Mouse (Mus musculus) ES-CJ7 (cell line): ENCODE data around the gene Zfyve27.
A peak's percentile ranks its signal among the peaks of the same experiment; 100 is the strongest.

Experiments
- DNase-seq: peaks from one replicate; pipeline ENCODE4 v3.0.0; 2011; ENCODE audit warnings: low read depth, low spot score

Gene Zfyve27

GRCm38 (mm10) chr19:42177461-42177860, 13.7 kb downstream of the Zfyve27 start:
- no peak for DNase-seq

GRCm38 (mm10) chr19:42179356-42179755, 15.6 kb downstream of the Zfyve27 start:
- DNase-seq, result no peak

- DNase-seq, result peak; percentile 46
Observed at GRCm38 (mm10) chr19:42182673-42183072, 18.9 kb downstream of the Zfyve27 start.

- DNase-seq, result no peak
Observed at GRCm38 (mm10) chr19:42189735-42190134, 26.0 kb downstream of the Zfyve27 start.

GRCm38 (mm10) chr19:42190494-42190893, 26.7 kb downstream of the Zfyve27 start:
- peak; percentile 80 for DNase-seq

- DNase-seq, result no peak
Observed at GRCm38 (mm10) chr19:42193311-42193710, 29.6 kb downstream of the Zfyve27 start.

- DNase-seq, result no peak
Observed at GRCm38 (mm10) chr19:42196378-42196777, 32.6 kb downstream of the Zfyve27 start.

- no peak for DNase-seq
Observed at GRCm38 (mm10) chr19:42197066-42197465, 33.3 kb downstream of the Zfyve27 start.

GRCm38 (mm10) chr19:42198026-42198425, 34.3 kb downstream of the Zfyve27 start:
- DNase-seq, result peak; percentile 39

- DNase-seq, result peak; percentile 49
Observed at GRCm38 (mm10) chr19:42201696-42202381, 38.1 kb downstream of the Zfyve27 start, which contains the start of gene Sfrp5. Gene Sfrp5, minus strand, starts transcription at chr19:42202252.

GRCm38 (mm10) chr19:42202467-42202866, 38.7 kb downstream of the Zfyve27 start:
- no peak for DNase-seq

- DNase-seq, result no peak
Observed at GRCm38 (mm10) chr19:42204306-42204705, 40.6 kb downstream of the Zfyve27 start.

- no peak for DNase-seq
Observed at GRCm38 (mm10) chr19:42205201-42205600, 41.5 kb downstream of the Zfyve27 start.

GRCm38 (mm10) chr19:42209485-42209884, 45.7 kb downstream of the Zfyve27 start:
- DNase-seq, result peak; percentile 23

GRCm38 (mm10) chr19:42209976-42210375, 46.2 kb downstream of the Zfyve27 start:
- DNase-seq, result peak; percentile 77

GRCm38 (mm10) chr19:42211936-42212335, 48.2 kb downstream of the Zfyve27 start:
- DNase-seq, result peak; percentile 63

- DNase-seq, result peak; percentile 27
Observed at GRCm38 (mm10) chr19:42214601-42215000, 50.9 kb downstream of the Zfyve27 start.

GRCm38 (mm10) chr19:42216699-42217373, 53.1 kb downstream of the Zfyve27 start:
- no peak for DNase-seq

GRCm38 (mm10) chr19:42217374-42217763, 53.6 kb downstream of the Zfyve27 start:
- DNase-seq, result peak; percentile 63

- DNase-seq, result no peak
Observed at GRCm38 (mm10) chr19:42226451-42226850, 62.7 kb downstream of the Zfyve27 start.

- DNase-seq, result no peak
Observed at GRCm38 (mm10) chr19:42229499-42230287, 65.9 kb downstream of the Zfyve27 start.

- DNase-seq, result peak; percentile 20
Observed at GRCm38 (mm10) chr19:42230288-42230568, 66.5 kb downstream of the Zfyve27 start.
